Mouse (Mus musculus) liver, adult 10 weeks (tissue): ENCODE measurements around the gene Dlx3. TPM values are rescaled to one million over a fixed set of nuclear protein-coding genes. Genes with fewer than 3 reads are reported as not detected.

ENCODE experiments used
- polyA plus RNA-seq: library from polyadenylated mRNA; stranded (reverse); fragments of 350-450 nt; fragmentation: Illumina TruSeq; extraction: RNeasy Lipid Tissue Mini Kit (QIAGEN cat#74804); gene quantifications from one replicate; pipeline ENCODE4 v1.2.3, GENCODE M21; 2014; ENCODE audit warnings: low read depth, low replicate concordance

Gene Dlx3
- not detected for polyA plus RNA-seq

DNA sequence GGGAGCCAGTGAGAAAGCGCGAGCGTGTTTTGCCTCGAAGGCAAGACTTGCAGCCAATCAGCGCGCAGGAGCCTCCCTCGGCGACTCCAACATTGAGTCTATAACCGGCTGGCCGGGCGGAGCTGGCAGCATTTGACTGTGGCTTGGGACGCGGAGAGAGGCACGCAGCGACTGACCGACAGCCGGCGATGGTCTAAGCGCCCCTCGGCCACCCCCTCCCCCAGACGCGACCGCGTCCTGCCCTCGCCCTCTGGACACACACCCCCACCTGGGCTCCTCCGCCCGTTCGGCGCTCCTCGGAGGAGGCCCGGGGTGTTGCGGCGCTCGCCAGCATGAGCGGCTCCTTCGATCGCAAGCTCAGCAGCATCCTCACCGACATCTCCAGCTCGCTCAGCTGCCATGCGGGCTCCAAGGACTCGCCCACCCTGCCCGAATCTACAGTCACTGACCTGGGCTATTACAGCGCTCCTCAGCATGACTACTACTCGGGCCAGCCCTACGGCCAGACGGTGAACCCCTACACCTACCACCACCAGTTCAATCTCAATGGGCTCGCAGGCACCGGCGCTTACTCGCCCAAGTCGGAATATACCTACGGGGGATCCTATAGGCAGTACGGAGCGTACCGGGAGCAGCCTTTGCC is at the start of gene Dlx3:
Dlx3 (plus strand) TSS at position 130 of the 643 bp plus-strand sequence.

DNA sequence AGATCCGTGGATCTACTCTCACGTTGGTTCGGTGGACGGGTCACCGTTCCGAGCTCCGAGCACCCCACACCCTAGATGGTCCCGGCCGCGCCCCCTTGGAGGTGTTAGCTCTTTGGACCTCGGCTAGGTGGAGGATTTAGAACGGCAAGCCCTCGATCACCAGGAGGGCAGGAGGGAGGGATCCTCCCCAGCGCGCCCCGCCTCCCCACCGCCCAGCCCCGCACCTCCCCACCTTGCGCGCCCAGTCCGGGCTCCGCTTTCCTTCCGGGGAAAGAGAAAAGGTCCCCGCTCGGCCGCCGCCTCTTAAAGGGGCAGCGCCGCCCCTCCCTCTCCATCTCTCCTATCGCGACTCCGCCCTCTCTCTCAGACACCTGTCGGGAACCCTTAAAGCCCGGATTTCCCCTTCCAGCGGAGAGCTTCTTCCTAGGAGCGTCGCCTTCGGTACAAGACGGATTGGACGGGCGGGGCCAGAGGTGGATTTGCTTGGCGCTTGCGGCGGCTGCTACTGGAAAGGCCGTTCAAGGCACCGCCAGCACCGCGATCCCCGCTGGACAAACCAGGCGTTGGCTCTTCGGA is 43.3 kb upstream of the Dlx3 start, which contains the start of gene Itga3:
Itga3 (minus strand) TSS at position 266 of the 576 bp plus-strand sequence.

DNA sequence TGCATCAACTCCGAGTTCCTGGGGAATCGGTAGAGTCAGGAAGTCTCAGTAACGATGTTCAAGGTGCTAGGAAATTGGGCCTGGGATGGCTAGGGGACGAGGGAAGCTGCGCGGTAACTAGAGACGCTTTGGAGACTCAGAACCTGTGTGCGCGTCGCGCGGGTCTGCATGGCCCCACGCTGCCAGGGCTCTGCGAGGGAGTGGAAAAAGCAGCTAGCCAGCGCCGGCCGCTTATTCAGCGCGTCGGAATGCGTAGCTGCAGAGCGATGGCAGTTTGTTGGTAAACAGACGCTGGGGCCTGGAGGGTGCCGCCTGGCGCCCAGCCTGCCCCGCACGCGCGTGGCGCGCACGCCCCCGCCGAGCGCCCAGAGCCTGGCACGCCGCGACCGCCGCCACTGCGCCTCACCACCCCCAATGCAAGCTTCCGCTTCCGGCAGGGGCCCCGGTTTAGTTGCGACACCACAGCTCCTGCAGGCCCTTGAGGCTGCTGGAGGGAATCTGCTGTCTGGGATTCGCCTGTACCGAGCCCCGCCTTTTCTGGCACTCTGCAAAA is 26.0 kb downstream of the Dlx3 start, which contains the start of gene Dlx4:
Dlx4 (minus strand) TSS at position 413 of the 553 bp plus-strand sequence.

Other genes with a start within 250 kb of the Dlx3 start
- 0.66 TPM for gene Col1a1, start 183.9 kb upstream of the Dlx3 start, polyA plus RNA-seq
- gene Hils1, start 152.5 kb upstream of the Dlx3 start, polyA plus RNA-seq = not detected
- not detected for gene Sgca, start 143.8 kb upstream of the Dlx3 start, polyA plus RNA-seq
- gene Ppp1r9b, start 129.1 kb upstream of the Dlx3 start, polyA plus RNA-seq = 0.93 TPM
- not detected for gene Samd14, start 110.2 kb upstream of the Dlx3 start, polyA plus RNA-seq
- gene Pdk2, start 78.8 kb upstream of the Dlx3 start, polyA plus RNA-seq = 12.4 TPM
- gene Itga3, start 43.3 kb upstream of the Dlx3 start, polyA plus RNA-seq = 0.53 TPM
- 0.24 TPM for gene Dlx4, start 26.1 kb downstream of the Dlx3 start, polyA plus RNA-seq
- gene Tac4, start 141.4 kb downstream of the Dlx3 start, polyA plus RNA-seq = not detected
- 12.4 TPM for gene Kat7, start 190.1 kb downstream of the Dlx3 start, polyA plus RNA-seq
- 0.58 TPM for gene Fam117a, start 216.9 kb downstream of the Dlx3 start, polyA plus RNA-seq